15 mouse cellular contexts compared by ENCODE assay signal in genomic region chr11:22017444-22017843, GRCm38 (mm10). TPM values are rescaled to one million over a fixed set of nuclear protein-coding genes. Genes with fewer than 3 reads are reported as not detected.
DNase-seq lines count a peak whose midpoint lies in the region; ATAC-seq lines count a peak whose summit lies in the region.
"Had no signal": no experiment of that assay in that cellular context is flagged by ENCODE, and none has a peak within 500 bp of the region (broad histone marks: within the 10 kb centered on the region; RNA-seq: fewer than 3 reads in every experiment).

No protein-coding gene starts in this region.

- H3K4me2 ChIP-seq in neural tube, embryonic 12.5 days (replicated peaks), result no peak overlapping the region
- peak overlapping the region; percentile 22; the same call in 1 of the 2 replicates for H3K4me2 ChIP-seq in forebrain, embryonic 13.5 days
- H3K4me2 ChIP-seq: lung, embryonic 14.5 days had no signal

- no peak overlapping the region for H3K4me3 ChIP-seq in neural tube, embryonic 12.5 days
- H3K4me3 ChIP-seq in forebrain, embryonic 13.5 days, result no peak overlapping the region
- H3K4me3 ChIP-seq in midbrain, embryonic 10.5 days, result 0 out of 2 replicates have a peak overlapping the region, but pooled peaks have one; percentile 21
- H3K4me3 ChIP-seq: gastrocnemius, adult 2 months had no signal

- H3K9ac ChIP-seq in neural tube, embryonic 12.5 days, result no peak overlapping the region
- no peak overlapping the region for H3K9ac ChIP-seq in forebrain, embryonic 13.5 days
- H3K9ac ChIP-seq: lung, embryonic 14.5 days had no signal

- 36% methylated on average over 8 of the region's 8 CpGs for WGBS in neural tube, embryonic 12.5 days
- WGBS in forebrain, embryonic 13.5 days, result 2% methylated on average over 8 of the region's 8 CpGs
- 21% methylated on average over 8 of the region's 8 CpGs for WGBS in midbrain, embryonic 10.5 days

- H3K36me3 ChIP-seq in neural tube, embryonic 12.5 days, result no peaks in the 10 kb centered on the region
- no peaks in the 10 kb centered on the region for H3K36me3 ChIP-seq in forebrain, embryonic 13.5 days (ENCODE audit: poor library complexity, severe bottlenecking)
- peaks cover 19% of the 10 kb centered on the region for H3K36me3 ChIP-seq in midbrain, embryonic 10.5 days

- no peaks in the 10 kb centered on the region for H3K4me1 ChIP-seq in neural tube, embryonic 12.5 days
- peaks cover 33% of the 10 kb centered on the region for H3K4me1 ChIP-seq in forebrain, embryonic 13.5 days
- peaks cover 55% of the 10 kb centered on the region for H3K4me1 ChIP-seq in midbrain, embryonic 10.5 days

- H3K27ac ChIP-seq in neural tube, embryonic 12.5 days, result no peak overlapping the region
- H3K27ac ChIP-seq in forebrain, embryonic 13.5 days, result peak overlapping the region; percentile 40
- H3K27ac ChIP-seq in midbrain, embryonic 10.5 days (replicated peaks), result peak overlapping the region; percentile 59
- H3K27ac ChIP-seq: gastrocnemius, adult 2 months had no signal

- no peak for DNase-seq in neural tube, embryonic 10.5 days (ENCODE audit: extremely low spot score, low spot score)
- DNase-seq in midbrain, embryonic 10.5 days (ENCODE audit: low spot score), result no peak
- DNase-seq in retina, embryonic 14.5 days (ENCODE audit: low spot score), result peak; percentile 51
- DNase-seq in testis, postnatal 14 days (ENCODE audit: low spot score), result no peak
- DNase-seq in kidney, postnatal 25 days, result no peak
- no peak for DNase-seq in urinary bladder, postnatal 36 days (ENCODE audit: low spot score in 2 of 2)
- DNase-seq: cerebellum, adult 11 months; gastrocnemius, adult 2 months; heart, postnatal 10 days; lung, embryonic 14.5 days; thymus, postnatal 25 days had no signal

- H3K9me3 ChIP-seq in neural tube, embryonic 12.5 days, result no peaks in the 10 kb centered on the region
- no peaks in the 10 kb centered on the region for H3K9me3 ChIP-seq in forebrain, embryonic 13.5 days (replicated peaks)
- peaks cover 7% of the 10 kb centered on the region; the same call in 1 of the 2 replicates for H3K9me3 ChIP-seq in midbrain, embryonic 10.5 days (replicated peaks)

- ATAC-seq in neural tube, embryonic 12.5 days (ENCODE audit: low FRiP score, low read depth), result peak; percentile 83
- ATAC-seq in forebrain, embryonic 13.5 days, result peak; percentile 96

- H3K27me3 ChIP-seq in neural tube, embryonic 12.5 days (replicated peaks), result no peaks in the 10 kb centered on the region
- H3K27me3 ChIP-seq in forebrain, embryonic 13.5 days, result no peaks in the 10 kb centered on the region
- peaks cover 4% of the 10 kb centered on the region; the same call in 1 of the 2 replicates for H3K27me3 ChIP-seq in midbrain, embryonic 10.5 days (ENCODE audit: low read depth, poor library complexity, severe bottlenecking)

RNA-seq across cellular contexts. Expression of gene Otx1, which starts 14.7 kb away (rescaled TPM):
- polyA plus RNA-seq in neural tube, embryonic 12.5 days (2016; fragmentation: Nextera tagmentation; extraction: Ambion mirVana), result not detected in 2 replicates
- 20.0 and 24.0 TPM in 2 replicates for polyA plus RNA-seq in forebrain, embryonic 13.5 days (2015; fragmentation: Nextera tagmentation; extraction: Ambion mirVana)
- 44.5 and 54.8 TPM in 2 replicates for polyA plus RNA-seq in midbrain, embryonic 10.5 days (2016; fragmentation: Nextera tagmentation; extraction: Ambion mirVana)
- polyA plus RNA-seq: intestine, embryonic 14.5 days; kidney, embryonic 16.5 days had no signal

Comparison
In these comparisons a context has a peak if more than half of its experiments do, and no peak if none do; other contexts are left out.
1. RNA of gene Otx1, which starts 14.7 kb away (polyA plus RNA-seq): 44.5 to 54.8 TPM in midbrain, embryonic 10.5 days and 20.0 to 24.0 TPM in forebrain, embryonic 13.5 days; not detected in neural tube, embryonic 12.5 days; every median in the first group is over 10 times any median in the second.